11 mouse cellular contexts compared by ENCODE assay signal in the genomic region with DNA sequence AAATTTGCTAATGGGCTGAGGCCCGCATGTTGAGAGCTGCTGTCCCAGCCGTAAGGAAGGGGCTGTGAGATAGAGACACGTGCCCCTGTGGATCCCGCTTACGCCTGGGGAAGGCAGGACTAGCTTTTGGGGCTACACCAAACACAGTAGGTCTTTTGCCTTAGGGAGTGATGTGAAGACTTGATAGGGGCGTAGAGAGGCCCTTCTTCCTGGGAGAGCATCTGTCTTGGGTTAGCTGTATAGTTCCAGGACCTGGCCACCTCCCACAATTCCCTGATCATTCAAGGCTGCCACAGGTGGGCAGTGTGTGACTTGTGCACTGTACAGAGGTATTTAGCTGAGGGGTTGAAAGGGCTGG. TPM values are rescaled to one million over a fixed set of nuclear protein-coding genes. Genes with fewer than 3 reads are reported as not detected.
A peak's percentile ranks its signal among the peaks of the same experiment; 100 is the strongest.
DNase-seq lines count a peak whose midpoint lies in the region; ATAC-seq and TF ChIP-seq lines count a peak whose summit lies in the region.
"Had no signal": no experiment of that assay in that cellular context is flagged by ENCODE, and none has a peak within 500 bp of the region (broad histone marks: within the 10 kb centered on the region; RNA-seq: fewer than 3 reads in every experiment).

No protein-coding gene starts in this region.

- no peak for TF ChIP-seq POLR2A in kidney, adult 2 months (IDR thresholded peaks at IDR 0.05; ENCODE audit: low read depth, low read length)

- H3K4me2 ChIP-seq in kidney, postnatal 0 days (ENCODE audit: low read length): peak overlapping the region; percentile 83; the same call in 1 of the 2 replicates
- H3K4me2 ChIP-seq in embryonic facial prominence, embryonic 15.5 days (replicated peaks): peak overlapping the region; percentile 80
- peak overlapping the region; percentile 82; the same call in 1 of the 2 replicates for H3K4me2 ChIP-seq in limb, embryonic 15.5 days
- peak overlapping the region; percentile 87 for H3K4me2 ChIP-seq in neural tube, embryonic 13.5 days

- no peaks in the 10 kb centered on the region for H3K9me3 ChIP-seq in kidney, postnatal 0 days (replicated peaks; ENCODE audit: low read length)
- no peaks in the 10 kb centered on the region for H3K9me3 ChIP-seq in embryonic facial prominence, embryonic 15.5 days (replicated peaks)
- no peaks in the 10 kb centered on the region for H3K9me3 ChIP-seq in limb, embryonic 15.5 days
- H3K9me3 ChIP-seq in neural tube, embryonic 13.5 days: no peaks in the 10 kb centered on the region

- H3K9ac ChIP-seq in kidney, postnatal 0 days (ENCODE audit: low read depth, low read length): no peak overlapping the region
- H3K9ac ChIP-seq in embryonic facial prominence, embryonic 15.5 days: no peak overlapping the region
- no peak overlapping the region for H3K9ac ChIP-seq in limb, embryonic 15.5 days
- H3K9ac ChIP-seq in neural tube, embryonic 13.5 days: no peak overlapping the region

- no peaks in the 10 kb centered on the region for H3K36me3 ChIP-seq in kidney, postnatal 0 days (ENCODE audit: insufficient read depth, low read length)
- no peaks in the 10 kb centered on the region for H3K36me3 ChIP-seq in kidney, adult 2 months (ENCODE audit: control insufficient read depth, insufficient read depth, low read length)
- 0 out of 2 replicates have a peak, but pooled peaks cover 3% of the 10 kb centered on the region for H3K36me3 ChIP-seq in embryonic facial prominence, embryonic 15.5 days
- no peaks in the 10 kb centered on the region for H3K36me3 ChIP-seq in limb, embryonic 15.5 days
- 0 out of 2 replicates have a peak, but pooled peaks cover 5% of the 10 kb centered on the region for H3K36me3 ChIP-seq in neural tube, embryonic 13.5 days

- H3K27ac ChIP-seq in kidney, postnatal 0 days: no peak overlapping the region
- H3K27ac ChIP-seq in kidney, adult 2 months (ENCODE audit: insufficient read depth, low read depth, low read length): no peak overlapping the region; the same call in 1 of the 2 replicates
- no peak overlapping the region for H3K27ac ChIP-seq in embryonic facial prominence, embryonic 15.5 days (replicated peaks)
- no peak overlapping the region for H3K27ac ChIP-seq in limb, embryonic 15.5 days
- no peak overlapping the region for H3K27ac ChIP-seq in neural tube, embryonic 13.5 days (replicated peaks)

- H3K4me3 ChIP-seq in kidney, postnatal 0 days (replicated peaks; ENCODE audit: low read depth, low read length): no peak overlapping the region
- H3K4me3 ChIP-seq in kidney, adult 2 months (ENCODE audit: insufficient read depth, low read depth, low read length): no peak overlapping the region
- peak overlapping the region; percentile 78; the same call in 1 of the 2 replicates for H3K4me3 ChIP-seq in embryonic facial prominence, embryonic 15.5 days (replicated peaks)
- H3K4me3 ChIP-seq in limb, embryonic 15.5 days: no peak overlapping the region
- H3K4me3 ChIP-seq in neural tube, embryonic 13.5 days: no peak overlapping the region

- no peaks in the 10 kb centered on the region for H3K27me3 ChIP-seq in kidney, postnatal 0 days (ENCODE audit: insufficient read depth, low read length)
- H3K27me3 ChIP-seq in kidney, adult 2 months (replicated peaks; ENCODE audit: control insufficient read depth, insufficient read depth, low read length): no peaks in the 10 kb centered on the region
- no peaks in the 10 kb centered on the region for H3K27me3 ChIP-seq in embryonic facial prominence, embryonic 15.5 days
- H3K27me3 ChIP-seq in limb, embryonic 15.5 days: no peaks in the 10 kb centered on the region
- H3K27me3 ChIP-seq in neural tube, embryonic 13.5 days: no peaks in the 10 kb centered on the region

- ATAC-seq in kidney, postnatal 0 days (replicated peaks; ENCODE audit: low FRiP score, low read depth): no peak
- no peak for ATAC-seq in embryonic facial prominence, embryonic 15.5 days (ENCODE audit: insufficient number of reproducible peaks, low FRiP score, low TSS enrichment, low read depth)
- ATAC-seq in limb, embryonic 15.5 days (ENCODE audit: insufficient number of reproducible peaks, low FRiP score, low TSS enrichment, low read depth): no peak
- no peak for ATAC-seq in neural tube, embryonic 13.5 days (ENCODE audit: low read depth)
- ATAC-seq in granulocyte monocyte progenitor cell, adult 5-6 weeks (replicated peaks; ENCODE audit: poor library complexity, severe bottlenecking): no peak

- peaks cover 31% of the 10 kb centered on the region; the same call in 1 of the 2 replicates for H3K4me1 ChIP-seq in kidney, postnatal 0 days (replicated peaks; ENCODE audit: insufficient read depth, low read length)
- H3K4me1 ChIP-seq in kidney, adult 2 months (ENCODE audit: control insufficient read depth, insufficient read depth, low read length): peaks cover 44% of the 10 kb centered on the region
- H3K4me1 ChIP-seq in embryonic facial prominence, embryonic 15.5 days: peaks cover 74% of the 10 kb centered on the region
- H3K4me1 ChIP-seq in limb, embryonic 15.5 days: peaks cover 61% of the 10 kb centered on the region
- H3K4me1 ChIP-seq in neural tube, embryonic 13.5 days (replicated peaks): peaks cover 75% of the 10 kb centered on the region

- peak; percentile 21; the same call in 1 of the 2 replicates for TF ChIP-seq CTCF in kidney, postnatal 0 days (IDR thresholded peaks at IDR 0.05; ENCODE audit: low read depth)
- no peak for TF ChIP-seq CTCF in kidney, adult 2 months (conservative IDR thresholded peaks at IDR 0.05; ENCODE audit: insufficient read depth, insufficient read length, low read depth, low read length)

- WGBS in kidney, postnatal 0 days: 67% methylated on average over 6 of the region's 6 CpGs
- 87% methylated on average over 6 of the region's 6 CpGs for WGBS in kidney, adult 2 months
- WGBS in embryonic facial prominence, embryonic 15.5 days: 69% methylated on average over 6 of the region's 6 CpGs
- WGBS in limb, embryonic 15.5 days: 64% methylated on average over 6 of the region's 6 CpGs
- WGBS in neural tube, embryonic 13.5 days: 56% methylated on average over 6 of the region's 6 CpGs

- no peak for DNase-seq in kidney, postnatal 0 days (ENCODE audit: low spot score)
- no peak for DNase-seq in kidney, adult 2 months
- DNase-seq in urinary bladder, postnatal 36 days (ENCODE audit: low spot score in 2 of 2): no peak
- no peak for DNase-seq in spleen, postnatal 14 days (ENCODE audit: low spot score in 2 of 2)
- DNase-seq: gastrocnemius, postnatal 25 days; layer of hippocampus, adult 9-11 months had no signal

RNA-seq across cellular contexts. Expression of a gene that starts 13.9 kb away (rescaled TPM):
- 20.7 and 21.2 TPM in 2 replicates for polyA plus RNA-seq in kidney, postnatal 0 days (2015; fragmentation: Nextera tagmentation; extraction: Ambion mirVana)
- 24.4 and 26.3 TPM in 2 replicates for polyA plus RNA-seq in kidney, adult 2 months (2012; rRNA removed)
- 23.0 and 25.2 TPM in 2 replicates for polyA plus RNA-seq in embryonic facial prominence, embryonic 15.5 days (2015; fragmentation: Nextera tagmentation; extraction: Ambion mirVana)
- polyA plus RNA-seq in limb, embryonic 15.5 days (2015; fragmentation: Nextera tagmentation; extraction: Ambion mirVana): 16.5 and 18.1 TPM in 2 replicates
- 22.1 and 23.2 TPM in 2 replicates for polyA plus RNA-seq in neural tube, embryonic 13.5 days (2015; fragmentation: Nextera tagmentation; extraction: Ambion mirVana)
- total RNA-seq in granulocyte monocyte progenitor cell, adult 5-6 weeks (2014; fragmentation: Nextera tagmentation): 6.2 and 6.6 TPM in 2 replicates
- 3.6 and 4.4 TPM in 2 replicates for total RNA-seq in granulocyte monocyte progenitor cell, adult 5-6 weeks (2017)

RNA-seq across cellular contexts. Expression of a gene that starts 32.0 kb away (rescaled TPM):
- 165 and 188 TPM in 2 replicates for polyA plus RNA-seq in kidney, postnatal 0 days (2015; fragmentation: Nextera tagmentation; extraction: Ambion mirVana)
- polyA plus RNA-seq in kidney, adult 2 months (2012; rRNA removed): 333 and 344 TPM in 2 replicates
- polyA plus RNA-seq in embryonic facial prominence, embryonic 15.5 days (2015; fragmentation: Nextera tagmentation; extraction: Ambion mirVana): 96.8 and 108 TPM in 2 replicates
- 62.5 and 69.4 TPM in 2 replicates for polyA plus RNA-seq in limb, embryonic 15.5 days (2015; fragmentation: Nextera tagmentation; extraction: Ambion mirVana)
- polyA plus RNA-seq in neural tube, embryonic 13.5 days (2015; fragmentation: Nextera tagmentation; extraction: Ambion mirVana): 31.0 and 34.6 TPM in 2 replicates
- total RNA-seq in granulocyte monocyte progenitor cell, adult 5-6 weeks (2014; fragmentation: Nextera tagmentation): 45.3 and 77.8 TPM in 2 replicates
- 25.0 and 67.5 TPM in 2 replicates for total RNA-seq in granulocyte monocyte progenitor cell, adult 5-6 weeks (2017)

RNA-seq across cellular contexts. Expression of a gene that starts 32.1 kb away (rescaled TPM):
- polyA plus RNA-seq in kidney, postnatal 0 days (2015; fragmentation: Nextera tagmentation; extraction: Ambion mirVana): 2.1 and 2.9 TPM in 2 replicates
- polyA plus RNA-seq in kidney, adult 2 months (2012; rRNA removed): 2.4 and 2.6 TPM in 2 replicates
- 4.1 TPM in 2 replicates for polyA plus RNA-seq in embryonic facial prominence, embryonic 15.5 days (2015; fragmentation: Nextera tagmentation; extraction: Ambion mirVana)
- 3.2 and 3.8 TPM in 2 replicates for polyA plus RNA-seq in limb, embryonic 15.5 days (2015; fragmentation: Nextera tagmentation; extraction: Ambion mirVana)
- polyA plus RNA-seq in neural tube, embryonic 13.5 days (2015; fragmentation: Nextera tagmentation; extraction: Ambion mirVana): 4.5 TPM in 2 replicates
- 4.5 and 10.0 TPM in 2 replicates for total RNA-seq in granulocyte monocyte progenitor cell, adult 5-6 weeks (2014; fragmentation: Nextera tagmentation)
- total RNA-seq in granulocyte monocyte progenitor cell, adult 5-6 weeks (2017): 1.9 and 3.0 TPM in 2 replicates

RNA-seq across cellular contexts. Expression of a gene that starts 45.6 kb away (rescaled TPM):
- 1.0 and 1.1 TPM in 2 replicates for polyA plus RNA-seq in kidney, postnatal 0 days (2015; fragmentation: Nextera tagmentation; extraction: Ambion mirVana)
- polyA plus RNA-seq in kidney, adult 2 months (2012; rRNA removed): 1.4 and 1.7 TPM in 2 replicates
- polyA plus RNA-seq in embryonic facial prominence, embryonic 15.5 days (2015; fragmentation: Nextera tagmentation; extraction: Ambion mirVana): 1.3 and 1.6 TPM in 2 replicates
- polyA plus RNA-seq in limb, embryonic 15.5 days (2015; fragmentation: Nextera tagmentation; extraction: Ambion mirVana): 0.73 and 1.1 TPM in 2 replicates
- polyA plus RNA-seq in neural tube, embryonic 13.5 days (2015; fragmentation: Nextera tagmentation; extraction: Ambion mirVana): 1.6 and 2.8 TPM in 2 replicates
- total RNA-seq in granulocyte monocyte progenitor cell, adult 5-6 weeks (2014; fragmentation: Nextera tagmentation): 0.36 TPM in 1 of 2 replicates, not detected in the other
- total RNA-seq in granulocyte monocyte progenitor cell, adult 5-6 weeks (2017): not detected in 2 replicates
- total RNA-seq: gastrocnemius, postnatal 25 days; hematopoietic stem cell, adult 5-6 weeks had no signal
